Mouse (Mus musculus): ENCODE results near the gene Ins2.

Ins2 gene

GRCm38 (mm10) chr7:142743281-142743680, at the start of gene Ins2:
Gene Ins2 (minus strand): TSS chr7:142743381.
- DNase-seq, result no peak

DNA sequence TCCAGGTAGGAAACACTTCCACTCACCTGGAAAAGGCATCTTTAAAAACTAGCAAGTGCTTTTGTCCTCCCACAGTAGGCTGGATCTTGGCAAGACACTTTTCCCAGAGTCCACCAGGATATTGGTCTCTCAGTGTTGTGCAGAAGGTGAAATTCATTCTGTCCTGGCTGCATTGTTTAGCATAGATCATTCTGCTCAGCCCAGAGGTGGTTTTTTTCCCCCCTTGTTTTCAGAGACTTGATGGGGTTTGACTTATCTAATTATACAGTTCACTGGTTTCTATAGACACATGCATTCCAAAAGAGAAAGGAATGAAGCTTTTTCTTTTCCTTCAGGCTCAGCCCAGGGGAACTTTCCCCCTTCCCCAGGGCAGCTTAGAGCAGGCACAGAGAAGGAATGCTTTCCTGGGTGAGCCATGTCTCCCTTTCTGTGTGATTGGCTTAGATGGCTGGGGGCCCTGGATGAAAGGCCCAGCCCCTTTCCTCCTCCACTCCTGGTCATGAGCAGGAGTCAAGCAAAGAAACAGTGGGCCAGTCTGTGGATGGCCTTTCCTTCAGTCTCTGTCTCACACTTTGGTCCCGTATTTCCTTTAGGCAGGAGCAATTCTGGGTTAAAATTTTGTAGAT, 49.6 kb upstream of the Ins2 start:
- DNase-seq, result no peak

DNA sequence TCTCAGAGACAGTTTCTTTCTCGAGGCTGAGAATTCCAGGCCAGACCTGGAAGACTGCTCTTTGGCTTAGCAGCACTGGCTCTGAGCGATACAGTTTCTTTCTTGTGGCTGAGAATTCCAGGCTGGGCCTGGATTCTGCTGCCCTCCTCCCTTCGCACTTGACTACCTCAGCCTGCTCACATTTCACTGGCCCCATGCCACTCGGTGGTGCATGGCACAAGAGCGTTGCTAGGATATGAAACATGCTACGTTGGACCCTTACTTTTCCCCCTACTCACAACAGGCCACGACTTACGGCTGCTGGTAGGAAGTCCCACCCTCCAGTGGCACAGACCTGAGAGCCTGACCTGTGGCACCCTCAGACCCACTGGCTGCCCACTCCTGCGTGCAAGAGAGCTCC, 46.5 kb upstream of the Ins2 start:
- DNase-seq, result no peak

GRCm38 (mm10) chr7:142737772-142738171, 5.4 kb downstream of the Ins2 start:
- DNase-seq, result no peak

- DNase-seq, result no peak
These were observed 6.2 kb downstream of the Ins2 start for GRCm38 (mm10) chr7:142736943-142737490.

- DNase-seq, result no peak
These were observed 17.2 kb downstream of the Ins2 start for GRCm38 (mm10) chr7:142725973-142726372.

GRCm38 (mm10) chr7:142720725-142721124, 22.5 kb downstream of the Ins2 start:
- no peak for DNase-seq

DNA sequence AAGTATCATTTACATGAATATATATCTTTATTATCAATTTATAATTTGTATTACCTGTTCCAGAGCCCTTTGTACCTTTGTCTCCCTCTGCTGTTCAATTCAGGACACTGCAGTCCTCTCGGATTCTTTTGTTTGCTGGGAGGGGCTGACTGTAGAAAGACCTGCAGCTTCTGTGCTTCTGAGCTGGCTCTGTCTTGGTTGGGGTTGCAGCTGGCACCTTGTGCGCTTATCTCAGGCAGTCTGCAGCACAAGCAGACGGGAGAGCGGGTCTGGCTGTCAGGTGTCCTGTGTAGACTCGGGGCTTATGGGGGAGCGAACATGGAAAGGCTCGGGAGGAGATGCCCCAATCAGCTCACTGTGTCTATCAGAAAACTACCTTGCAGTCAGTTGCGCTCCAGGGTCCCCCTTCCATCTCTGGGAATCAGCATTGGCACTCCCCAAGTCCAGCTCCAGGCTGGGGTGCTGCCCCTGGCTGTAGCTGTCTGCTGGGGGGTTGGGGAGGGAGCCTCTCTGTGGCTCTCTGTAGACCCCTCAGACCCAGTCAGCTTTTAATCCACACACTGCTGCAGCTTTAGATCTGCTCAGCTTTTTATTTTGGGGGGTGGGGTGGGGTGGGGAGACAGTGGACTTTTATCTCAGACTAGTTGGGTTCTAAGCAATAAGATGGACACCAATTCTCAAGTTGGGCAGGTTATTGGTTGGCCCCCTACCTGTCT, 28.2 kb downstream of the Ins2 start:
- DNase-seq, result peak; percentile 4

DNA sequence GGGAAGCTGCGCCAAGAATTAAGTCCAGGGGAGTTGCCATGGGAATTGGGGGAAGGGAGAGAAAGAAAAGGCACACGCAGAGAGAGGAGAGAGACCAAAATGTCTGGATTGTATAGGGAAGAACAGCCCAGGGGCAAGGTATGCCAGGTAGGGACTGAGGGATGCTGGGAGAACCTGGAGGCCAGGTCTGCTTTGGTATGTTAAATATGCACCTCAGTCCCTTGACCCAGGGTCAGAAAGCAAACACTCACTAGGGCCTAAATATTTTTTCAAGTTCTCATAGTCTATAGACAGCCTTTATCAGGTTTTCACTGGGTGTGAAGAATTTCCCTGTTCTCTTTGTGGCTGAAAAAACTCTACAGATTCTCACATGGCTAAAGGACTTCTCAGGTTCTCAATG, 36.3 kb downstream of the Ins2 start:
- DNase-seq, result no peak

- no peak for DNase-seq
These were observed 43.8 kb downstream of the Ins2 start for GRCm38 (mm10) chr7:142699334-142699860.

GRCm38 (mm10) chr7:142678611-142679010, 64.6 kb downstream of the Ins2 start:
- DNase-seq, result no peak

GRCm38 (mm10) chr7:142675644-142676043, 67.5 kb downstream of the Ins2 start:
- no peak for DNase-seq

DNA sequence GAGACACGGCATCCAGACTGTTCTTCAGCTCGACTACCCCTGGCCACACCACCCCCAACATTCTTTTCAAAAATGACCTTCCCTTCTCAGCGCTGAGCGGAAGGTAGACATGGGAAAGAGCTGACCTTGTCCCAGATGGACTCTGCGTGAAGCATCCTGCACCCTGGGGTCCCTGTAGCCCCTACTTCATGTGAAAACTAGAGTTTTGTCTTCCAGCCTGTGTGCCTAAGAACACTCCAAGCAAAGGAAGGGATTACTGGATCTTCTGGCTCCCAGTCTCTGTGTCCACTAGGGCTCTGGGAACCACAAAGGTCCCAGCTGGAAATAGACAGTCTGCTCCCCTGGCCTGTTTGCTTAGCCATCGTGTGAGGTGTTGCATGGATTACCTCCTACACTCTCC, 68.0 kb downstream of the Ins2 start:
- no peak for DNase-seq

GRCm38 (mm10) chr7:142672120-142672519, 71.1 kb downstream of the Ins2 start:
- DNase-seq, result no peak

- DNase-seq, result no peak
These were observed 72.1 kb downstream of the Ins2 start for GRCm38 (mm10) chr7:142671067-142671466.

DNA sequence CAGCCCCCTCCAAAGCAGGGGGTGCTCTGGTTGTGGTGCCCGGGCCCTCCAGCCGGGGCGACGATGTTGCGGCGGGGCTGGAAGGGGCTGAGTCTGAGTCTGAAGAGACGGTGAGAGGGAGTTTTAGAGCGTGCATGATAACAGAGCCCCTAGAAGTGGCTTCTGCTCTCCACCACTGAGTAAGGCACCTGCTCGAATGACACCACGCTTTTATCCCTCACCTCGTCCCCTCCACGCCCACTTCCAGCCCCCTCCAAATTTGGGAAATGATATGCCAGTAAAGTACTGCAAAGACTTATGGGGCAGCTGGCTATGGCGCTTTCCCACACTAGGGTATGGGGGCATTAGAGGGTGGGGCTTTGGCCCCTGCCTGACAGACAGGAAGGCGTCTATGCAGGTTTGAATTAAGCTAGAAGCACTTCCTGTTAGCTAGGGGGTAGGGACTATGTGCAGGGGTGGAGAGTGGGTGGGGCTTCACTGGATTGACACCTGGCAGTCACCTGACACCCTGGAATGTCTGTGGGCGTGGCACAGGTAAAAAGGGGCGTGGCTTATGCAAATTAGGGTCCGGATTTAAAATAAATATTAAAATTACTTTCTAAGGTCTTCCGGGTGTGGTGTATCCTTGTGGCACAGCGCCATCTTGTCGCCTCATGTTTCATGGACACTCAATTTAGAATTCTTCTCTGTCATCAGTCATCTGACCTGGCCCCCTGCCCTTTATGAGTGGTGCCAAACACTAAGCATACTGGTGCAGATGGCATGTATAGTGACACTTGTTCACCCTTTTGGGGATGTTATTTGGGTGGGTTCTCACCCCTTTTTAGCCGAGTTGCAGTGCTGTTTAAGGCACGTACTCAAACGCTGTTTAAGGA, 73.2 kb downstream of the Ins2 start, which contains the start of gene Gm49394:
TSS of gene Gm49394 (minus strand) at position 192 of the 875 bp plus-strand sequence.
- no peak for DNase-seq

DNA sequence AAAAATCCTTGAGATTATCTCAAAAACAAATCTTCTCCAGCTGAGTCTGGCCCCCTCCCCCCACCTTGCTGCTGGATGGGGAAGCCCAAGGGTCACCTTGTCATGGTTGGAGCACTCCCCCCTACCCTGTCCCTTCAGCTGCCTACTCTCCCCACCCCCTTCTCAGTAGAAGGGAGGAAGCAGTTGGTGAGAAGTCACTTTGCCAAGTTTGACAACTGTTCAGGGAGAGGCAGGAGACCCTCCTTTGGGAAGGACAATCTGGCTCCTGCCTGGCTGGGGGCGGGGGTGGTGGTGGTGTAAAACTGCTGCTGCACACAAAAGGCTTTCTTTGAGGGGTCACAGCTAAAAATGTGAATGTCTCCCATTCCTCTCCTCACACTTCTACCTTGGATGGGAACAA, 74.9 kb downstream of the Ins2 start:
- DNase-seq, result no peak

DNA sequence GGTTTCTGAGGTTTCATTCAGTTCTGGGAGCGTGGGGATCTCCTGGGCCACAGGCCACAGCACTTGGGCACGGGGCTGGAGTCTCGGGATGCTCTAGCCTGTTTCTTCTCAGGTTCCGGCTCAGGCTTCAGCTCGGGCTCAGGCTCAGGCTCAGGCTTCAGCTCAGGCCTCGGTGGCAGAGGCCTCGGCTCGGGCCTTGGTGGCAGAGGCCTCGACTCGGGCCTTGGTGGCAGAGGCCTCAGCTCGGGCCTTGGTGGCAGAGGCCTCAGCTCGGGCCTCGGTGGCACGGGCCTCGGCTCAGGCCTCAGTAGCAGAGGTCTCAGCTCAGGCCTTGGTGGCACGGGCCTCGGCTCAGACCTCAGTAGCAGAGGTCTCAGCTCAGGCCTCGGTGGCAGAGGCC, 75.7 kb downstream of the Ins2 start:
- DNase-seq, result no peak

GRCm38 (mm10) chr7:142666659-142667058, 76.5 kb downstream of the Ins2 start, which contains the start of gene Igf2:
Gene Igf2 (minus strand): TSS chr7:142666816.
- no peak for DNase-seq

DNA sequence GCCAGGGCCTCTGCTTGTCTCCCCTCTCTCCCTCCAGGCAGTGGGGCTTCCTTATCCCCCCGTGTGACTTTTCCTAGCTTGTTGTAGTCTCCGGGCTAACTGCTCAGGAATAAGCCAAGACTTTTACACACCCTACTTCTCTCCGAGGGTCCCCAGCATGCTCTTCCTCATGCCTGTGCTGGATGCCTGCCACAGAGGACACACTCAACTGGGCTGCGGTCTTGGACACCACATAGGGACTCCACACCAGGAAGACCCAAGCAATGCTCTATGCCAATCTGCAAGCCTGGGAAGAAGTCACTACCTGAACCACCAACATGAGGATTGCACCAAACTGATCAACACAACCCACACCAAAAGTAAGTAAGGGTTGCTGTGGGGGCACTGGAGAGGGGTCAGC, 77.1 kb downstream of the Ins2 start:
- no peak for DNase-seq

GRCm38 (mm10) chr7:142665364-142665763, 77.8 kb downstream of the Ins2 start:
- DNase-seq, result no peak

- DNase-seq, result no peak
These were observed 78.6 kb downstream of the Ins2 start for GRCm38 (mm10) chr7:142664465-142665029.

Data from right cerebral cortex, postnatal 25 days (tissue).